In the genomic region with DNA sequence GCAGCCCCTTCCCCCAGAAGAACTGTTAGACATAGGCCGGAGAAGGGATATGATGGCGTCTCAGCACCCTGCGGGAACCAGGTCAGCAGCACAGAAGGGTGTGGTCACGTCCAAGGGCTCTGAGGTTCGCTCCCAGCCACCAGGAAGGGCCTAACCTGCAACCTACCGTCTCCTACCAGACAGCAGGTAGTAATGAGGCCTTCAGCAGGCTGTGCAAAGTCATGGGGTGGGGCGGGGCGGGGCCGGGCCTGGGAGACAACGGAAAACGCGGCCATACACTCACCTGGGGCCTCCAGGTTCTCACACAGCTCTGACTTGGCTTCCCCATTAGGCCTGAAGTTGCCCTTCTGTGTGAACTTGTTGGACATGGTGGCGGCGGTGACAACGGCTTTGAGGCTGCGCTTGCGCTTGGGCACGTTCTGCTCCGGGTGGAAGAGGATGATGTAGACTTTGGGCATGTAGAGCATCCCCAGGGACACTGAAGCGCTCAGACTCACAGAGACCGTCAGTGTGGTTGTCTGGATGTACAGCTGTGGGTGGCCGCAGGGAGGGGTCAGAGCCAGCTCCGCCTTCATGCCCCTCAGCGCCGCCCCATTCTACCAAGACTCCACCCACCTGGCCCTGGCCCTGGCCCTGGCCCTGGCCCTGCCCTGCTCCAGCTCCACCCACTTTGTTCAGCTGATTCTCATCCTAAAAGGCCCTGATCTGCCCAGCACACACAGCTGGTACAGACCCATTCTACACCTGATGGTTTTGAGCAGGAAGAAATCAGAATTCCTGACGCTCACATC, we compare ENCODE assay signal across 22 mouse cellular contexts.
DNase-seq lines count a peak whose midpoint lies in the region; ATAC-seq and TF ChIP-seq lines count a peak whose summit lies in the region.
"Had no signal": no experiment of that assay in that cellular context is flagged by ENCODE, and none has a peak within 500 bp of the region (broad histone marks: within the 10 kb centered on the region; RNA-seq: fewer than 3 reads in every experiment).

No protein-coding gene starts in this region.

- WGBS in hindbrain, embryonic 12.5 days: 83% methylated on average over 26 of the region's 26 CpGs
- WGBS in hindbrain, postnatal 0 days: 90% methylated on average over 26 of the region's 26 CpGs
- WGBS in hindbrain, embryonic 13.5 days: 88% methylated on average over 26 of the region's 26 CpGs
- 77% methylated on average over 26 of the region's 26 CpGs for WGBS in heart, embryonic 12.5 days

- no peak for ATAC-seq in cerebellum, adult (ENCODE audit: insufficient number of reproducible peaks, low FRiP score, low TSS enrichment)
- no peak for ATAC-seq in hindbrain, embryonic 12.5 days (ENCODE audit: low FRiP score)
- no peak for ATAC-seq in hindbrain, postnatal 0 days
- no peak for ATAC-seq in hindbrain, embryonic 13.5 days (ENCODE audit: low FRiP score)
- ATAC-seq in heart, embryonic 12.5 days (ENCODE audit: insufficient number of reproducible peaks, low FRiP score): no peak
- ATAC-seq: forebrain, embryonic 16.5 days; liver, embryonic 12.5 days had no signal

- TF ChIP-seq CTCF in hindbrain, postnatal 0 days (IDR thresholded peaks at IDR 0.05; ENCODE audit: low read depth): no peak

- peak; percentile 25 for DNase-seq in cerebellum, adult 11 months
- DNase-seq in hindbrain, postnatal 0 days (ENCODE audit: low spot score): no peak
- peak; percentile 31 for DNase-seq in ES-CJ7 (ENCODE audit: low read depth, low spot score)
- no peak for DNase-seq in adrenal gland, postnatal 36 days
- DNase-seq: adrenal gland, adult 2 months; gastrocnemius, postnatal 25 days; heart, adult 2 months; kidney, adult 9 months; kidney, postnatal 36 days; left cerebral cortex, postnatal 4 days; lung, adult 2 months; spleen, adult 18-20 months had no signal

- no peak overlapping the region for H3K9ac ChIP-seq in hindbrain, embryonic 12.5 days
- no peak overlapping the region for H3K9ac ChIP-seq in hindbrain, postnatal 0 days (replicated peaks; ENCODE audit: low read length)
- H3K9ac ChIP-seq in hindbrain, embryonic 13.5 days: peak overlapping the region; percentile 46; the same call in 1 of the 2 replicates
- no peak overlapping the region for H3K9ac ChIP-seq in heart, embryonic 12.5 days
- H3K9ac ChIP-seq: embryonic facial prominence, embryonic 13.5 days; liver, embryonic 12.5 days had no signal

- peaks cover 48% of the 10 kb centered on the region for H3K4me1 ChIP-seq in hindbrain, embryonic 12.5 days
- H3K4me1 ChIP-seq in hindbrain, postnatal 0 days (ENCODE audit: insufficient read depth, low read length): no peaks in the 10 kb centered on the region
- peaks cover 47% of the 10 kb centered on the region for H3K4me1 ChIP-seq in hindbrain, embryonic 13.5 days (replicated peaks)
- H3K4me1 ChIP-seq in heart, embryonic 12.5 days (replicated peaks): 0 out of 2 replicates have a peak, but pooled peaks cover 6% of the 10 kb centered on the region
- H3K4me1 ChIP-seq: megakaryocyte, embryonic 14.5 days had no signal

- peaks cover 10% of the 10 kb centered on the region for H3K9me3 ChIP-seq in hindbrain, embryonic 12.5 days (replicated peaks)
- H3K9me3 ChIP-seq in hindbrain, postnatal 0 days (ENCODE audit: low read length): no peaks in the 10 kb centered on the region
- H3K9me3 ChIP-seq in hindbrain, embryonic 13.5 days: peaks cover 10% of the 10 kb centered on the region; the same call in 1 of the 2 replicates
- peaks cover 20% of the 10 kb centered on the region for H3K9me3 ChIP-seq in heart, embryonic 12.5 days (replicated peaks)
- H3K9me3 ChIP-seq: liver, embryonic 12.5 days had no signal

- H3K27ac ChIP-seq in hindbrain, embryonic 12.5 days: peak overlapping the region; percentile 41
- no peak overlapping the region for H3K27ac ChIP-seq in hindbrain, postnatal 0 days
- peak overlapping the region; percentile 56; the same call in 1 of the 2 replicates for H3K27ac ChIP-seq in hindbrain, embryonic 13.5 days
- H3K27ac ChIP-seq in heart, embryonic 12.5 days (ENCODE audit: poor library complexity, severe bottlenecking): no peak overlapping the region
- H3K27ac ChIP-seq: embryonic facial prominence, embryonic 13.5 days; heart, adult 2 months; left cerebral cortex, adult 2 months; liver, embryonic 12.5 days had no signal

- no peaks in the 10 kb centered on the region for H3K36me3 ChIP-seq in hindbrain, embryonic 12.5 days
- H3K36me3 ChIP-seq in hindbrain, postnatal 0 days (ENCODE audit: insufficient read depth, low read length): no peaks in the 10 kb centered on the region
- 0 out of 2 replicates have a peak, but pooled peaks cover 5% of the 10 kb centered on the region for H3K36me3 ChIP-seq in hindbrain, embryonic 13.5 days
- H3K36me3 ChIP-seq in heart, embryonic 12.5 days: no peaks in the 10 kb centered on the region
- H3K36me3 ChIP-seq: embryonic facial prominence, embryonic 13.5 days; liver, embryonic 12.5 days had no signal

- H3K4me3 ChIP-seq in hindbrain, embryonic 12.5 days: no peak overlapping the region
- H3K4me3 ChIP-seq in hindbrain, postnatal 0 days (ENCODE audit: low read length): no peak overlapping the region
- H3K4me3 ChIP-seq in hindbrain, embryonic 13.5 days: no peak overlapping the region
- H3K4me3 ChIP-seq in heart, embryonic 12.5 days: no peak overlapping the region
- H3K4me3 ChIP-seq: embryonic facial prominence, embryonic 13.5 days; heart, adult 2 months; left cerebral cortex, adult 2 months; liver, embryonic 12.5 days; megakaryocyte, embryonic 14.5 days; myocyte had no signal

- no peaks in the 10 kb centered on the region for H3K27me3 ChIP-seq in hindbrain, embryonic 12.5 days
- H3K27me3 ChIP-seq in hindbrain, postnatal 0 days (ENCODE audit: insufficient read depth, low read length): no peaks in the 10 kb centered on the region
- 0 out of 2 replicates have a peak, but pooled peaks cover 11% of the 10 kb centered on the region for H3K27me3 ChIP-seq in hindbrain, embryonic 13.5 days
- peaks cover 53% of the 10 kb centered on the region for H3K27me3 ChIP-seq in heart, embryonic 12.5 days (replicated peaks)

- no peak overlapping the region for H3K4me2 ChIP-seq in hindbrain, embryonic 12.5 days (replicated peaks)
- no peak overlapping the region for H3K4me2 ChIP-seq in hindbrain, postnatal 0 days (ENCODE audit: low read depth, low read length)
- no peak overlapping the region for H3K4me2 ChIP-seq in hindbrain, embryonic 13.5 days
- H3K4me2 ChIP-seq in heart, embryonic 12.5 days: no peak overlapping the region
- H3K4me2 ChIP-seq: embryonic facial prominence, embryonic 13.5 days; liver, embryonic 12.5 days had no signal

Comparison
In these comparisons a context has a peak if more than half of its experiments do, and no peak if none do; other contexts are left out.
1. H3K27ac ChIP-seq: peak in hindbrain, embryonic 12.5 days (single experiment) and hindbrain, embryonic 13.5 days (single experiment); none in hindbrain, postnatal 0 days (single experiment) and heart, embryonic 12.5 days (single experiment).
2. DNase-seq: peak in cerebellum, adult 11 months (single experiment) and ES-CJ7 (single experiment); none in hindbrain, postnatal 0 days (single experiment) and adrenal gland, postnatal 36 days (0 of 2).